Mouse (Mus musculus) embryonic facial prominence, embryonic 14.5 days (tissue): Measurements from ENCODE around the gene Lcor. TPM values are rescaled to one million over a fixed set of nuclear protein-coding genes. Genes with fewer than 3 reads are reported as not detected.

ENCODE experiments used
- ATAC-seq: fragments of 200-750 bp; cut with Nextera tagmentation; 2 replicates; pipeline ENCODE4 v1.8.0; 2017; ENCODE audit warnings: low read depth, moderate number of reproducible peaks, moderate TSS enrichment
- DNase-seq: peaks from one replicate; pipeline ENCODE4 v3.0.0-alpha.2; 2015; ENCODE audit warnings: low spot score
- H3K27ac ChIP-seq: fragments of 300-500 bp; sonication (generic); replicated peaks from 2 replicates; pipeline ENCODE4 v1.5.1; 2014; ENCODE audit warnings: low read depth, mild to moderate bottlenecking, low read length, moderate library complexity
- H3K27me3 ChIP-seq: fragments of 300-500 bp; sonication (generic); replicated peaks from 2 replicates; pipeline ENCODE4 v1.6.1; 2014; ENCODE audit warnings: low read length; ENCODE audit not compliant: control insufficient read depth, insufficient read depth
- H3K36me3 ChIP-seq: fragments of 300-500 bp; sonication (generic); 2 replicates; pipeline ENCODE4 v1.6.1; 2014; ENCODE audit warnings: low read length, mixed read lengths; ENCODE audit not compliant: control insufficient read depth, insufficient read depth
- H3K4me1 ChIP-seq: fragments of 300-500 bp; sonication (generic); 2 replicates; pipeline ENCODE4 v1.6.1; 2014; ENCODE audit warnings: antibody characterized with exemption, low read length; ENCODE audit not compliant: control insufficient read depth, insufficient read depth
- H3K4me2 ChIP-seq: fragments of 300-500 bp; sonication (generic); 2 replicates; pipeline ENCODE4 v1.6.1; 2014; ENCODE audit warnings: low read depth, mild to moderate bottlenecking, low read length, moderate library complexity, mixed read lengths
- H3K4me3 ChIP-seq: fragments of 300-500 bp; sonication (generic); 2 replicates; pipeline ENCODE4 v1.5.1; 2014; ENCODE audit warnings: low read depth, mild to moderate bottlenecking, low read length
- H3K9ac ChIP-seq: fragments of 300-500 bp; sonication (generic); 2 replicates; pipeline ENCODE4 v1.6.1; 2014; ENCODE audit warnings: low read depth, mild to moderate bottlenecking, low read length, moderate library complexity, mixed read lengths
- H3K9me3 ChIP-seq: fragments of 300-500 bp; sonication (generic); 2 replicates; pipeline ENCODE4 v1.6.1; 2016; ENCODE audit warnings: low read length; ENCODE audit not compliant: control insufficient read depth
- WGBS: fragments of 180-500 bp; shearing (Covaris S2); extraction: QIAGEN DNeasy Blood & Tissue Kit; methylation state at CpG from one replicate; pipeline ENCODE4 v1.1.7; 2014; 5-methylcytosine and 5-hydroxymethylcytosine counted together
- polyA plus RNA-seq: library from polyadenylated mRNA; unstranded; fragments of >200 nt; fragmentation: Nextera tagmentation; extraction: Ambion mirVana; gene quantifications from 2 replicates; pipeline ENCODE4 v1.2.1, GENCODE M21; 2014

Gene Lcor
- polyA plus RNA-seq, 1 experiment from 2014 or later = 9.7 TPM

- no peaks in the 10 kb centered on the region for H3K9me3 ChIP-seq
- H3K27ac ChIP-seq = peak overlapping the region; percentile 96
- peak; percentile 78 for ATAC-seq
- H3K9ac ChIP-seq = peak overlapping the region; percentile 90
- H3K4me1 ChIP-seq = peaks cover 12% of the 10 kb centered on the region
- 0% methylated on average over 9 of the region's 91 CpGs for WGBS
- peak; percentile 87 for DNase-seq
- H3K4me3 ChIP-seq = peak overlapping the region; percentile 95
- H3K27me3 ChIP-seq = no peaks in the 10 kb centered on the region
- H3K4me2 ChIP-seq = peak overlapping the region; percentile 84
- H3K36me3 ChIP-seq = no peaks in the 10 kb centered on the region
These were observed 540 bp downstream of the Lcor start for GRCm38 (mm10) chr19:41482909-41483444.

- ATAC-seq (peak; percentile 5; the same call in 1 of the 2 replicates), DNase-seq (peak; percentile 19)
- H3K4me2 ChIP-seq = peak overlapping the region; percentile 84
- peak overlapping the region; percentile 90 for H3K9ac ChIP-seq
- no peaks in the 10 kb centered on the region for H3K36me3 ChIP-seq
- 0% methylated on average over 27 of the region's 30 CpGs for WGBS
- H3K27ac ChIP-seq = peak overlapping the region; percentile 96
- H3K4me1 ChIP-seq = peaks cover 12% of the 10 kb centered on the region
- no peaks in the 10 kb centered on the region for H3K27me3 ChIP-seq
- H3K9me3 ChIP-seq = no peaks in the 10 kb centered on the region
- peak overlapping the region; percentile 95 for H3K4me3 ChIP-seq
These were observed 1.1 kb downstream of the Lcor start for GRCm38 (mm10) chr19:41483445-41484040.

GRCm38 (mm10) chr19:41484361-41484760, 1.9 kb downstream of the Lcor start:
- peak; percentile 2 for DNase-seq

GRCm38 (mm10) chr19:41495382-41496032, 13.1 kb downstream of the Lcor start:
- Histone ChIP-seq H3K4me1 (no peaks in the 10 kb centered on the region), H3K9ac (no peak overlapping the region), H3K27ac (no peak overlapping the region), H3K36me3 (no peaks in the 10 kb centered on the region), H3K4me2 (no peak overlapping the region), H3K9me3 (no peaks in the 10 kb centered on the region), H3K27me3 (no peaks in the 10 kb centered on the region), H3K4me3 (no peak overlapping the region)
- no peak for DNase-seq
- ATAC-seq = no peak
- 75% methylated on average over 4 of the region's 4 CpGs for WGBS

More at GRCm38 (mm10) chr19:41484361-41484760, 1.9 kb downstream of the Lcor start:
- no peaks in the 10 kb centered on the region for H3K36me3 ChIP-seq
- peaks cover 12% of the 10 kb centered on the region for H3K4me1 ChIP-seq
- no peak overlapping the region for H3K9ac ChIP-seq
- no peaks in the 10 kb centered on the region for H3K27me3 ChIP-seq
- no peak overlapping the region for H3K27ac ChIP-seq
- WGBS = 25% methylated on average over 5 of the region's 5 CpGs
- peak overlapping the region; percentile 84 for H3K4me2 ChIP-seq
- peak overlapping the region; percentile 95 for H3K4me3 ChIP-seq
- no peak for ATAC-seq
- no peaks in the 10 kb centered on the region for H3K9me3 ChIP-seq

GRCm38 (mm10) chr19:41496058-41496457, 13.6 kb downstream of the Lcor start:
- Histone ChIP-seq H3K9ac (no peak overlapping the region), H3K9me3 (no peaks in the 10 kb centered on the region), H3K4me3 (no peak overlapping the region), H3K4me2 (no peak overlapping the region), H3K27ac (no peak overlapping the region), H3K36me3 (no peaks in the 10 kb centered on the region), H3K27me3 (no peaks in the 10 kb centered on the region), H3K4me1 (no peaks in the 10 kb centered on the region)
- DNase-seq (no peak), ATAC-seq (no peak)

- Histone ChIP-seq H3K9me3 (no peaks in the 10 kb centered on the region), H3K36me3 (peaks cover 4% of the 10 kb centered on the region; the same call in 1 of the 2 replicates), H3K27ac (no peak overlapping the region), H3K4me3 (no peak overlapping the region), H3K27me3 (no peaks in the 10 kb centered on the region), H3K4me2 (no peak overlapping the region), H3K9ac (no peak overlapping the region), H3K4me1 (no peaks in the 10 kb centered on the region)
- ATAC-seq = no peak
- no peak for DNase-seq
- WGBS = 93% methylated on average over 8 of the region's 8 CpGs
These were observed 25.4 kb downstream of the Lcor start for GRCm38 (mm10) chr19:41507872-41508271.

- no peaks in the 10 kb centered on the region for H3K4me1 ChIP-seq
- no peak overlapping the region for H3K4me2 ChIP-seq
- H3K27ac ChIP-seq = no peak overlapping the region
- ATAC-seq (no peak), DNase-seq (no peak)
- H3K9me3 ChIP-seq = no peaks in the 10 kb centered on the region
- H3K4me3 ChIP-seq = no peak overlapping the region
- WGBS = 100% methylated on average over 1 of the region's 1 CpGs
- no peaks in the 10 kb centered on the region for H3K27me3 ChIP-seq
- H3K9ac ChIP-seq = no peak overlapping the region
- H3K36me3 ChIP-seq = no peaks in the 10 kb centered on the region
These were observed 32.4 kb downstream of the Lcor start for GRCm38 (mm10) chr19:41514836-41515235.

- Histone ChIP-seq H3K4me1 (no peaks in the 10 kb centered on the region), H3K27me3 (no peaks in the 10 kb centered on the region), H3K4me3 (no peak overlapping the region), H3K36me3 (no peaks in the 10 kb centered on the region), H3K9ac (no peak overlapping the region), H3K9me3 (no peaks in the 10 kb centered on the region), H3K27ac (no peak overlapping the region), H3K4me2 (no peak overlapping the region)
- DNase-seq (no peak), ATAC-seq (no peak)
- 93% methylated on average over 1 of the region's 1 CpGs for WGBS
These were observed 33.1 kb downstream of the Lcor start for GRCm38 (mm10) chr19:41515549-41515948.
